In the genomic region with DNA sequence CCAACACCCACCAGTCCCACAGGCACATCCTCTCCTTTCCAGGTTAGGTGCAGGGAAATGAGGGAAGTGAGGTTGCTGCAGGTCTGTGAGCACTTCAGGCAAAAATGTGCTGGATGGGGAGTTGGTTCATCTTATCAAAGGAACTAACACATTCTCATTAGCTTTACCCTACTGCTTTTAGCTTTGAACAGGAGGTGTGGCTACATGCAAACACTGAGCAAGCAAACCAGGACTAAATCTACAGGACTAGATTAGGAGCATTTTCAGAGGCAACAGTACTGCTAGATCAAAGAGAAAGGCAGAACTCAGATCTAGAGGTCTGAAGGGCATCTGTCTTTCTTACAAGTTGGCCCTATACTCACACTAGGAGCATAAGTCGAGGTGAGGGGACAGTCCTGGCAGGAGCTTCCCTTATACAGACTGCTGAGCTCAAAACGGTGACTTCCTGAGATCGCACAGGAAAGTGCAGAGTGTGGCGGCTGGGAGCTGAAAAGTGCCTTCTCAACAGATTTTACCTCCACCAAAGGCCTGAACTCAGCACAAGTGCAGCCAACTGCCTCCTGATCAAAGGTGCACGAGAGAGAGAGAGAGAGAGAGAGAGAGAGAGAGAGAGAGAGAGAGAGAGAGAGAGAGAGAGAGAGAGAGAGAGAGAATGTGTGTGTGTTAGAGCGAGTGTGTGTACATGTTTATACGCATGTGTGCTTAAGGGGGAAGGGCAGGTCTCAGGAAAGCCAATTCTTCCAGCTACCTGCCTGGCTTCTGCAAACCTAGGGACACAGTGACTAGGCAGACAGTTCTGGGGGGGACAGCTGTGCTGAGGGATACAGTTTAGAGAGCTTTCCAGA, we compare ENCODE assay signal across 9 mouse cellular contexts. TPM values are rescaled to one million over a fixed set of nuclear protein-coding genes. Genes with fewer than 3 reads are reported as not detected.
A peak's percentile ranks its signal among the peaks of the same experiment; 100 is the strongest.
DNase-seq lines count a peak whose midpoint lies in the region; ATAC-seq and TF ChIP-seq lines count a peak whose summit lies in the region.
"Had no signal": no experiment of that assay in that cellular context is flagged by ENCODE, and none has a peak within 500 bp of the region (broad histone marks: within the 10 kb centered on the region; RNA-seq: fewer than 3 reads in every experiment).

No protein-coding gene starts in this region.

- intact Hi-C loops in heart, postnatal 14 days (cut with DNase I): no loop called here

- H3K4me2 ChIP-seq in hindbrain, embryonic 14.5 days (replicated peaks): peak overlapping the region; percentile 94; the same call in 1 of the 2 replicates

- peaks cover 47% of the 10 kb centered on the region for H3K4me1 ChIP-seq in heart, embryonic 10.5 days
- peaks cover 33% of the 10 kb centered on the region for H3K4me1 ChIP-seq in hindbrain, embryonic 14.5 days (replicated peaks; ENCODE audit: control insufficient read depth, insufficient read depth, low read length)
- H3K4me1 ChIP-seq in liver, adult 2 months (ENCODE audit: control insufficient read depth, insufficient read depth, low read length): peaks cover 32% of the 10 kb centered on the region

- TF ChIP-seq POLR2A in liver, adult 2 months (IDR thresholded peaks at IDR 0.05; ENCODE audit: extremely low read depth, insufficient read depth, low read length): no peak

- H3K79me2 ChIP-seq in liver, adult 2 months (ENCODE audit: control insufficient read depth, insufficient read depth, low read length): peaks cover 7% of the 10 kb centered on the region; the same call in 1 of the 2 replicates

- TF ChIP-seq CTCF in liver, adult 2 months (IDR thresholded peaks at IDR 0.05; ENCODE audit: low read depth, low read length): no peak

- no peaks in the 10 kb centered on the region for H3K27me3 ChIP-seq in heart, embryonic 10.5 days (ENCODE audit: insufficient read depth, poor library complexity, severe bottlenecking)
- H3K27me3 ChIP-seq in hindbrain, embryonic 14.5 days (ENCODE audit: control insufficient read depth, insufficient read depth, low read length): no peaks in the 10 kb centered on the region
- H3K27me3 ChIP-seq in liver, adult 2 months (ENCODE audit: control insufficient read depth, insufficient read depth, low read length): no peaks in the 10 kb centered on the region
- H3K27me3 ChIP-seq: Patski had no signal

- H3K36me3 ChIP-seq in heart, embryonic 10.5 days: peaks cover 26% of the 10 kb centered on the region
- peaks cover 27% of the 10 kb centered on the region for H3K36me3 ChIP-seq in hindbrain, embryonic 14.5 days (replicated peaks; ENCODE audit: control insufficient read depth, insufficient read depth)
- no peaks in the 10 kb centered on the region for H3K36me3 ChIP-seq in liver, adult 2 months (ENCODE audit: control insufficient read depth, insufficient read depth, low read length)

- peak overlapping the region; percentile 99 for H3K4me3 ChIP-seq in heart, embryonic 10.5 days
- peak overlapping the region; percentile 89; the same call in 1 of the 2 replicates for H3K4me3 ChIP-seq in hindbrain, embryonic 14.5 days (replicated peaks; ENCODE audit: low read length)
- peak overlapping the region; percentile 84 for H3K4me3 ChIP-seq in liver, adult 2 months (ENCODE audit: insufficient read depth, low read depth, low read length)

- no peak for ATAC-seq in hindbrain, embryonic 14.5 days (ENCODE audit: low FRiP score)
- ATAC-seq: Patski had no signal

- no peak for DNase-seq in heart, embryonic 10.5 days (ENCODE audit: low spot score)
- no peak for DNase-seq in heart, postnatal 14 days
- DNase-seq in T-cell, adult 2 months (ENCODE audit: low spot score): peak; percentile 35
- DNase-seq in hindbrain, embryonic 14.5 days (ENCODE audit: low spot score): no peak
- peak; percentile 85 for DNase-seq in liver, adult 2 months (ENCODE audit: extremely low read depth, low read depth, low spot score)
- DNase-seq in thymus, postnatal 36 days: peak; percentile 33 to 45
- no peak for DNase-seq in right cerebral cortex, adult 2 months (ENCODE audit: low spot score in 2 of 2)
- DNase-seq in cerebellum, postnatal 36 days: no peak

- H3K9ac ChIP-seq in hindbrain, embryonic 14.5 days: peak overlapping the region; percentile 90
- H3K9ac ChIP-seq in liver, adult 2 months (ENCODE audit: low read depth, low read length): peak overlapping the region; percentile 98

- peak overlapping the region; percentile 99 for H3K27ac ChIP-seq in heart, embryonic 10.5 days
- H3K27ac ChIP-seq in hindbrain, embryonic 14.5 days: 0 out of 2 replicates have a peak overlapping the region, but pooled peaks have one; percentile 32
- peak overlapping the region; percentile 90 for H3K27ac ChIP-seq in liver, adult 2 months (replicated peaks; ENCODE audit: insufficient read depth, low read depth, low read length)

- no peaks in the 10 kb centered on the region for H3K9me3 ChIP-seq in heart, embryonic 10.5 days
- H3K9me3 ChIP-seq in hindbrain, embryonic 14.5 days (ENCODE audit: control insufficient read depth, low read length): no peaks in the 10 kb centered on the region

- WGBS in heart, embryonic 10.5 days: 34% methylated on average over 7 of the region's 7 CpGs
- WGBS in hindbrain, embryonic 14.5 days: 39% methylated on average over 7 of the region's 7 CpGs
- 2% methylated on average over 7 of the region's 7 CpGs for WGBS in liver, adult 2 months

RNA-seq across cellular contexts. Expression of a gene that starts 2.3 kb away (rescaled TPM):
- 22.7 and 28.2 TPM in 2 replicates for polyA plus RNA-seq in heart, embryonic 10.5 days (2016; fragmentation: Nextera tagmentation; extraction: Ambion mirVana)
- total RNA-seq in heart, postnatal 14 days (2021): 10 to 100 TPM; 33.7 to 41.0 TPM
- polyA plus RNA-seq in hindbrain, embryonic 14.5 days (2014; fragmentation: Nextera tagmentation; extraction: Ambion mirVana): 35.4 and 37.8 TPM in 2 replicates
- 41.9 and 44.2 TPM in 2 replicates for total RNA-seq in liver, adult 2 months (2014; rRNA removed)
- polyA plus RNA-seq in liver, adult 2 months (2012; rRNA removed): 60.5 and 64.2 TPM in 2 replicates

RNA-seq across cellular contexts. Expression of a gene that starts 6.1 kb away (rescaled TPM):
- 25.6 and 29.5 TPM in 2 replicates for polyA plus RNA-seq in heart, embryonic 10.5 days (2016; fragmentation: Nextera tagmentation; extraction: Ambion mirVana)
- total RNA-seq in heart, postnatal 14 days (2021): 10 to 100 TPM; 10.8 to 12.3 TPM
- polyA plus RNA-seq in hindbrain, embryonic 14.5 days (2014; fragmentation: Nextera tagmentation; extraction: Ambion mirVana): 35.5 and 37.0 TPM in 2 replicates
- 31.1 and 36.3 TPM in 2 replicates for total RNA-seq in liver, adult 2 months (2014; rRNA removed)
- 69.7 and 72.1 TPM in 2 replicates for polyA plus RNA-seq in liver, adult 2 months (2012; rRNA removed)

RNA-seq across cellular contexts. Expression of a gene that starts 12.5 kb away (rescaled TPM):
- 28.5 and 29.9 TPM in 2 replicates for polyA plus RNA-seq in heart, embryonic 10.5 days (2016; fragmentation: Nextera tagmentation; extraction: Ambion mirVana)
- 1 to 10 TPM; 1.9 to 2.1 TPM for total RNA-seq in heart, postnatal 14 days (2021)
- 16.8 and 17.9 TPM in 2 replicates for polyA plus RNA-seq in hindbrain, embryonic 14.5 days (2014; fragmentation: Nextera tagmentation; extraction: Ambion mirVana)
- 0.47 and 2.6 TPM in 2 replicates for total RNA-seq in liver, adult 2 months (2014; rRNA removed)
- 0.25 and 0.61 TPM in 2 replicates for polyA plus RNA-seq in liver, adult 2 months (2012; rRNA removed)

RNA-seq across cellular contexts. Expression of a gene that starts 13.4 kb away (rescaled TPM):
- 119 and 130 TPM in 2 replicates for polyA plus RNA-seq in heart, embryonic 10.5 days (2016; fragmentation: Nextera tagmentation; extraction: Ambion mirVana)
- 10 to 100 TPM; 47.7 to 49.4 TPM for total RNA-seq in heart, postnatal 14 days (2021)
- polyA plus RNA-seq in hindbrain, embryonic 14.5 days (2014; fragmentation: Nextera tagmentation; extraction: Ambion mirVana): 173 and 181 TPM in 2 replicates
- 494 and 540 TPM in 2 replicates for total RNA-seq in liver, adult 2 months (2014; rRNA removed)
- polyA plus RNA-seq in liver, adult 2 months (2012; rRNA removed): 1,294 and 1,652 TPM in 2 replicates

RNA-seq across cellular contexts. Expression of a gene that starts 16.9 kb away (rescaled TPM):
- polyA plus RNA-seq in heart, embryonic 10.5 days (2016; fragmentation: Nextera tagmentation; extraction: Ambion mirVana): 6.7 and 9.3 TPM in 2 replicates
- 10 to 100 TPM; 51.4 to 58.5 TPM for total RNA-seq in heart, postnatal 14 days (2021)
- 1.1 and 1.4 TPM in 2 replicates for polyA plus RNA-seq in hindbrain, embryonic 14.5 days (2014; fragmentation: Nextera tagmentation; extraction: Ambion mirVana)
- total RNA-seq in liver, adult 2 months (2014; rRNA removed): not detected in 2 replicates
- not detected in 2 replicates for polyA plus RNA-seq in liver, adult 2 months (2012; rRNA removed)
- polyA plus RNA-seq: Patski had no signal

Comparison
In these comparisons a context has a peak if more than half of its experiments do, and no peak if none do; other contexts are left out.
1. DNase-seq: peak in T-cell, adult 2 months (single experiment), liver, adult 2 months (single experiment) and thymus, postnatal 36 days (2 of 2); none in heart, embryonic 10.5 days (single experiment), heart, postnatal 14 days (0 of 2), hindbrain, embryonic 14.5 days (single experiment), right cerebral cortex, adult 2 months (0 of 2) and cerebellum, postnatal 36 days (0 of 2).
2. H3K27ac ChIP-seq: peak in every context shown above with its lines; median percentile 99 in heart, embryonic 10.5 days; 90 in liver, adult 2 months; 32 in hindbrain, embryonic 14.5 days.
3. RNA of a gene that starts 12.5 kb away (polyA plus RNA-seq): 28.5 to 29.9 TPM in heart, embryonic 10.5 days and 16.8 to 17.9 TPM in hindbrain, embryonic 14.5 days; 0.25 to 0.61 TPM in liver, adult 2 months; every median in the first group is over 10 times any median in the second.
4. Peak in every context shown above with its lines, with median percentiles within 50 percentile points of each other: H3K4me3 ChIP-seq.